Mouse (Mus musculus): ENCODE measurements around the gene Cxcr4. TPM values are rescaled to one million over a fixed set of nuclear protein-coding genes. Genes with fewer than 3 reads are reported as not detected.

Cxcr4 gene
- polyA plus RNA-seq, 1 experiment = 1,143 TPM

- Histone ChIP-seq H3K27ac (ENCODE audit: control insufficient read depth, insufficient read depth, low read length) (no peak overlapping the region), H3K27me3 (ENCODE audit: control insufficient read depth, insufficient read depth, low read length) (no peaks in the 10 kb centered on the region), H3K4me3 (ENCODE audit: control insufficient read depth, insufficient read depth, low read length) (no peak overlapping the region), H3K36me3 (ENCODE audit: control insufficient read depth, insufficient read depth, low read length) (no peaks in the 10 kb centered on the region), H3K4me1 (replicated peaks; ENCODE audit: control insufficient read depth, insufficient read depth, low read length) (no peaks in the 10 kb centered on the region)
- DNase-seq = no peak
- 90% methylated on average over 2 of the region's 2 CpGs for WGBS
- TF ChIP-seq POLR2A (IDR thresholded peaks at IDR 0.05; ENCODE audit: control insufficient read depth, extremely low read depth, insufficient read depth, low read length, poor library complexity) (no peak), CTCF (IDR thresholded peaks at IDR 0.05; ENCODE audit: borderline replicate concordance, control insufficient read depth, extremely low read depth, insufficient read depth, low read length, poor library complexity) (no peak)
Measured at GRCm38 (mm10) chr1:128578454-128578853, 13.6 kb downstream of the Cxcr4 start.

- TF ChIP-seq POLR2A (IDR thresholded peaks at IDR 0.05; ENCODE audit: control insufficient read depth, extremely low read depth, insufficient read depth, low read length, poor library complexity) (no peak), CTCF (IDR thresholded peaks at IDR 0.05; ENCODE audit: borderline replicate concordance, control insufficient read depth, extremely low read depth, insufficient read depth, low read length, poor library complexity) (no peak)
- no peak for DNase-seq
- Histone ChIP-seq H3K4me1 (replicated peaks; ENCODE audit: control insufficient read depth, insufficient read depth, low read length) (peaks cover 5% of the 10 kb centered on the region), H3K27ac (ENCODE audit: control insufficient read depth, insufficient read depth, low read length) (no peak overlapping the region), H3K27me3 (ENCODE audit: control insufficient read depth, insufficient read depth, low read length) (no peaks in the 10 kb centered on the region), H3K36me3 (ENCODE audit: control insufficient read depth, insufficient read depth, low read length) (no peaks in the 10 kb centered on the region), H3K4me3 (ENCODE audit: control insufficient read depth, insufficient read depth, low read length) (no peak overlapping the region)
- 86% methylated on average over 4 of the region's 4 CpGs for WGBS
Measured at GRCm38 (mm10) chr1:128575096-128575495, 17.0 kb downstream of the Cxcr4 start.

- WGBS = 54% methylated on average over 3 of the region's 3 CpGs
- DNase-seq = no peak
- H3K27ac ChIP-seq (ENCODE audit: control insufficient read depth, insufficient read depth, low read length) = no peak overlapping the region
- H3K4me1 ChIP-seq (replicated peaks; ENCODE audit: control insufficient read depth, insufficient read depth, low read length) = peaks cover 14% of the 10 kb centered on the region
- TF ChIP-seq CTCF (IDR thresholded peaks at IDR 0.05; ENCODE audit: borderline replicate concordance, control insufficient read depth, extremely low read depth, insufficient read depth, low read length, poor library complexity) (no peak), POLR2A (IDR thresholded peaks at IDR 0.05; ENCODE audit: control insufficient read depth, extremely low read depth, insufficient read depth, low read length, poor library complexity) (no peak)
- no peak overlapping the region for H3K4me3 ChIP-seq (ENCODE audit: control insufficient read depth, insufficient read depth, low read length)
- no peaks in the 10 kb centered on the region for H3K36me3 ChIP-seq (ENCODE audit: control insufficient read depth, insufficient read depth, low read length)
- H3K27me3 ChIP-seq (ENCODE audit: control insufficient read depth, insufficient read depth, low read length) = no peaks in the 10 kb centered on the region
Measured at GRCm38 (mm10) chr1:128571033-128571432, 21.1 kb downstream of the Cxcr4 start.

GRCm38 (mm10) chr1:128569992-128570648 is 22.0 kb downstream of the Cxcr4 start:
- no peaks in the 10 kb centered on the region for H3K36me3 ChIP-seq (ENCODE audit: control insufficient read depth, insufficient read depth, low read length)
- 36% methylated on average over 17 of the region's 17 CpGs for WGBS
- peak overlapping the region; percentile 53; the same call in 1 of the 2 replicates for H3K27ac ChIP-seq (ENCODE audit: control insufficient read depth, insufficient read depth, low read length)
- TF ChIP-seq POLR2A (IDR thresholded peaks at IDR 0.05; ENCODE audit: control insufficient read depth, extremely low read depth, insufficient read depth, low read length, poor library complexity) (no peak), CTCF (IDR thresholded peaks at IDR 0.05; ENCODE audit: borderline replicate concordance, control insufficient read depth, extremely low read depth, insufficient read depth, low read length, poor library complexity) (no peak)
- H3K4me1 ChIP-seq (replicated peaks; ENCODE audit: control insufficient read depth, insufficient read depth, low read length) = peaks cover 16% of the 10 kb centered on the region
- H3K4me3 ChIP-seq (ENCODE audit: control insufficient read depth, insufficient read depth, low read length) = peak overlapping the region; percentile 1; the same call in 1 of the 2 replicates
- DNase-seq = peak; percentile 15
- H3K27me3 ChIP-seq (ENCODE audit: control insufficient read depth, insufficient read depth, low read length) = no peaks in the 10 kb centered on the region

- H3K36me3 ChIP-seq (ENCODE audit: control insufficient read depth, insufficient read depth, low read length) = no peaks in the 10 kb centered on the region
- no peak overlapping the region for H3K27ac ChIP-seq (ENCODE audit: control insufficient read depth, insufficient read depth, low read length)
- no peak for TF ChIP-seq POLR2A (IDR thresholded peaks at IDR 0.05; ENCODE audit: control insufficient read depth, extremely low read depth, insufficient read depth, low read length, poor library complexity)
- no peak for TF ChIP-seq CTCF (IDR thresholded peaks at IDR 0.05; ENCODE audit: borderline replicate concordance, control insufficient read depth, extremely low read depth, insufficient read depth, low read length, poor library complexity)
- peaks cover 16% of the 10 kb centered on the region for H3K4me1 ChIP-seq (replicated peaks; ENCODE audit: control insufficient read depth, insufficient read depth, low read length)
- H3K4me3 ChIP-seq (ENCODE audit: control insufficient read depth, insufficient read depth, low read length) = no peak overlapping the region
- no peak for DNase-seq
- no peaks in the 10 kb centered on the region for H3K27me3 ChIP-seq (ENCODE audit: control insufficient read depth, insufficient read depth, low read length)
- WGBS = 95% methylated on average over 12 of the region's 12 CpGs
Measured at GRCm38 (mm10) chr1:128567224-128568197, 24.6 kb downstream of the Cxcr4 start.

- peaks cover 15% of the 10 kb centered on the region for H3K4me1 ChIP-seq (replicated peaks; ENCODE audit: control insufficient read depth, insufficient read depth, low read length)
- no peak overlapping the region for H3K27ac ChIP-seq (ENCODE audit: control insufficient read depth, insufficient read depth, low read length)
- TF ChIP-seq POLR2A (IDR thresholded peaks at IDR 0.05; ENCODE audit: control insufficient read depth, extremely low read depth, insufficient read depth, low read length, poor library complexity) = no peak
- no peak for TF ChIP-seq CTCF (IDR thresholded peaks at IDR 0.05; ENCODE audit: borderline replicate concordance, control insufficient read depth, extremely low read depth, insufficient read depth, low read length, poor library complexity)
- no peaks in the 10 kb centered on the region for H3K27me3 ChIP-seq (ENCODE audit: control insufficient read depth, insufficient read depth, low read length)
- H3K36me3 ChIP-seq (ENCODE audit: control insufficient read depth, insufficient read depth, low read length) = no peaks in the 10 kb centered on the region
- WGBS = 80% methylated on average over 3 of the region's 3 CpGs
- H3K4me3 ChIP-seq (ENCODE audit: control insufficient read depth, insufficient read depth, low read length) = no peak overlapping the region
- DNase-seq = no peak
Measured at GRCm38 (mm10) chr1:128563905-128564304, 28.2 kb downstream of the Cxcr4 start.

All from thymus, adult 2 months (tissue).